Comparison of ENCODE assay signal across 11 mouse cellular contexts in genomic region chr7:67013211-67013895, GRCm38 (mm10).
DNase-seq lines count a peak whose midpoint lies in the region; ATAC-seq lines count a peak whose summit lies in the region.
"Had no signal": no experiment of that assay in that cellular context is flagged by ENCODE, and none has a peak within 500 bp of the region (broad histone marks: within the 10 kb centered on the region; RNA-seq: fewer than 3 reads in every experiment).

No protein-coding gene starts in this region.

- H3K27me3 ChIP-seq in forebrain, embryonic 13.5 days, result no peaks in the 10 kb centered on the region

- no peak overlapping the region for H3K9ac ChIP-seq in forebrain, embryonic 13.5 days

- intact Hi-C loops in gastrocnemius, postnatal 14 days (cut with DNase I; ENCODE audit: low total_unique reads), result no loop called here

- DNase-seq in adrenal gland, adult 8-10 months, result peak; percentile 64
- DNase-seq in brain, adult 2 months (ENCODE audit: low read depth, low spot score), result peak; percentile 69
- peak; percentile 26 for DNase-seq in gastrocnemius, postnatal 14 days
- peak; percentile 25 to 74 for DNase-seq in layer of hippocampus, adult 18-20 months (ENCODE audit: low spot score in 2 of 2)
- DNase-seq in left cerebral cortex, adult 9 months (ENCODE audit: low spot score in 2 of 2), result no peak
- no peak for DNase-seq in retina, embryonic 14.5 days (ENCODE audit: low spot score)
- DNase-seq: embryo, embryonic 11 days; left cerebral cortex, postnatal 4 days; thymus, adult 2 months had no signal

- H3K4me3 ChIP-seq in forebrain, embryonic 13.5 days, result no peak overlapping the region
- H3K4me3 ChIP-seq: midbrain, embryonic 10.5 days had no signal

- H3K36me3 ChIP-seq in forebrain, embryonic 13.5 days (ENCODE audit: poor library complexity, severe bottlenecking), result no peaks in the 10 kb centered on the region
- H3K36me3 ChIP-seq: midbrain, embryonic 10.5 days had no signal

- H3K9me3 ChIP-seq in forebrain, embryonic 13.5 days (replicated peaks), result no peaks in the 10 kb centered on the region

- 94% methylated on average over 12 of the region's 12 CpGs for WGBS in forebrain, embryonic 13.5 days

- no peaks in the 10 kb centered on the region for H3K4me1 ChIP-seq in forebrain, embryonic 13.5 days
- H3K4me1 ChIP-seq: midbrain, embryonic 10.5 days had no signal

- H3K4me2 ChIP-seq in forebrain, embryonic 13.5 days, result no peak overlapping the region

- H3K27ac ChIP-seq in forebrain, embryonic 13.5 days, result no peak overlapping the region
- H3K27ac ChIP-seq: midbrain, embryonic 10.5 days had no signal

- no peak for ATAC-seq in forebrain, embryonic 13.5 days

Comparison
In these comparisons a context has a peak if more than half of its experiments do, and no peak if none do; other contexts are left out.
1. DNase-seq: peak in adrenal gland, adult 8-10 months (single experiment), brain, adult 2 months (single experiment), gastrocnemius, postnatal 14 days (single experiment) and layer of hippocampus, adult 18-20 months (2 of 2); none in left cerebral cortex, adult 9 months (0 of 2) and retina, embryonic 14.5 days (single experiment).